Mouse (Mus musculus) embryonic stem cell, embryonic (primary cell): Measurements from ENCODE around the gene Zfp385a.

ENCODE experiments used
- CTCF ChIA-PET, 4 experiments: fragments of 300-600 bp in 2 of 4; fragments of 350-600 bp in 2 of 4; sonication (Branson Sonifier 250); formaldehyde crosslinking; loops; one replicate each; lab custom pipeline; 2022; ENCODE audit warnings: inconsistent platforms in 2 of 4; lab: Charles Lee
- POLR2A ChIA-PET, 4 experiments: fragments of 300-600 bp in 2 of 4; fragments of 350-600 bp in 2 of 4; sonication (Branson Sonifier 250); formaldehyde crosslinking; loops; one replicate each; lab custom pipeline; 2022; ENCODE audit warnings: antibody characterized with exemption in 4 of 4, inconsistent platforms in 1 of 4; lab: Charles Lee

Zfp385a gene

DNA sequence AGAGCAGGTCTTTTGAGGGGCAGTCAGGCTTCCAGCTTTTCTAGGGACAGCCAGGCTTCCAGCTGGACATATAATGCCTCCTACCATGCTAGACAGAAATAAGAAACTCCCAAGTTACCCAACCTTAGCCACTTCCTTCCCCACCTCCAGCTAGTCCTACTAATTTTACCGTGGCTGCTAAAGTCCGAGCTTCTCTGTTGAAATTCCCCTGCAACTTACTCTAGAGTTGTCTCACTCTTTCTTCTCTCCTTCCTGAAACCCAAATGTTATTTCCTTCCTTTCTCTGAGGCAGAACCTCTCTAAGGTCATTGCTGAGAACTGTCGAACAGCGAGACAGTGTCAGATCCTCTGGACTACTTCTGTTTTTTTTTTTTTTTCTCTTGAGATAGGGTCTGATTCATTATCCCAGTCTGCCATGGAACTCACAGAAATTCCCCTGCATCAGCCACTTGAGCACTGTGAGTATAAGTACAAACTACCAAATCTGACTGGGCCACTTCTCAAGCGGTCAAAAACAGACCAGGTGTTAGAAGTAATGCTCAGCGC is 29.5 kb downstream of the Zfp385a start, which contains the start of gene Gpr84:
TSS of gene Gpr84 (minus strand) at position 248 of the 546 bp plus-strand sequence.
- CTCF ChIA-PET: interaction anchor here (0.6 to 13.9 kb wide), 18 partner anchors 8 to 1062 kb away, joined by 3 to 250 read pairs (median 6); no protein-coding TSS in a partner anchor
- POLR2A ChIA-PET: interaction anchor here (0.5 to 17.4 kb wide), 17 partner anchors 10 to 326 kb away, joined by 3 to 211 read pairs (median 4); partner anchors contain the start of genes Cbx5 (in 2 of the 4), Copz1 (in 1 of the 4) and Hnrnpa1 (in 1 of the 4)

DNA sequence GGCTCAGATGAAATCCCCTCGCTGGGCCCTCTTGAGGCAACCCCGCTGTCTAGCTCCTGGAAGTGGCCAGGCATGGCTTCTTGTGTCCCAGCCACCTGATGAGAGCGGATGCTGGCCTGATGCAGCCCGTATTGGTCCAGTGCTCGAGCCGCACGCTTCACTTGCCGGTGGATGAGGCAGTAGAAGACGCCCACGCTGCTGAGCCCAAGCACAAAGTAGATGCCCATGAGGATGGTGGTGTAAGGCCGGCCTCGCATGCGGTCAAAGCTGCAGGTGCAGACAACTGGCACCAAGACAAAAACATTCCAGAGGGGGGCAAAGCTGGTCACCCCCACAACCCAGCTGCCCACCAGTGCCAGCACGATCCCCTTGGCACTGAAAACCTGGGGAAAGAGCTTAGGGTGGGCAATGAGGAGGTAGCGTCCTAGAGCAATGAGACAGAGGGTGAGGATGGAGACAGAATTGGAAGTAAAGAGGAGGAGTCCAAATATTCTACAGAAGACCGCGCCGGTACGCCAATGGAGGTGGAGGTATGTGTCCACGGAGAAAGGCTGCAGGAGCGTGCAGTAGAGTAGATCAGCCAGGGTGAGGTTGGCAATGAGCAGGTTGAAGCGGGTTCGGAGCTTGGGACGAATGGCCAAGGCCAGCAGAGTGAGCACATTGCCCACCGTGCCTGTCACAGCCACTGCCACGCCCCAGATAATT is 30.9 kb downstream of the Zfp385a start:
- POLR2A ChIA-PET: interaction anchor here (0.5 to 17.4 kb wide), 35 partner anchors 9 to 378 kb away, joined by 3 to 211 read pairs (median 4); partner anchors contain the start of genes Copz1 (in 3 of the 4), Cbx5 (in 2 of the 4) and Hnrnpa1 (in 1 of the 4)
- CTCF ChIA-PET: interaction anchor here (0.5 to 13.9 kb wide), 51 partner anchors 9 to 824 kb away, joined by 3 to 250 read pairs (median 5); partner anchors contain the start of genes Copz1 (in 2 of the 4), Cbx5 (in 1 of the 4), Hoxc10 (in 1 of the 4) and Zfp385a (in 1 of the 4)

DNA sequence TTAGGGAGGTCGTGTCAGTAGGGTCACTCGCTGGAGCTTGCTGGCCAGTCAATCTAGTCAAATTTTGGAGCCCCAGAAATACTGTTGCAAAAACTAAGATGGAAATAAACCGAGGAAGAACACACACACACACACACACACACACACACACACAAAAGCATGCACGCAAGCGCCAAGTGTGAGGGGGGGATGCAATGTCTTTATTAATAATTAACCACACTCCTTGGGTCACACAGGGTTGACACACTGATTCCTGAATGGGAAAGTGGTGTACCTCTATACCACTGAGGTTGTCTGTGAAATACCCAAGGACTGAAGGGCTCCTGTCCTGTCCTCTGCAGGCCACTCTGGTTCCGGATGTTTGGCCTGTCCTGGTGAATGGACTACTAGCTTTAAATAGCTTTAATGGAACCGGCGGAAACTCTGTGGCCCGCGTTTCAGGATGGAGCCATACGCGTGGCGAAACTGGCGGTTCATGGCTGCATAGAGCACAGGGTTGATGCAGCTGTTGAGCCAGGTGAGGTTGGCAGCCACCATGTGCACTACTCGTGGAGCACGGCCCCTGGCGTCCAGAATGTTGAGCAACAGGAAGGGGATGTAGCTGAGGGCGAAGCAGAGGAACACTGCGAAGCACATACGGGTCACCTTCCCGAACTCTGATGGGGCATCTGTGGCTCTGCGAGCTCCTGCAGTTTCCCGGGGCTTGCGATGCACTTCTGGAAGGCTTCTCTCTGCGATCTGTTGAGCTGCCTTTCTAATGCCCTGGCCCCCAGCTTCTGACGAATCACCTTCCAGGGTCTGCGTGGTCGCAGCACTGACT is 31.6 kb downstream of the Zfp385a start:
- POLR2A ChIA-PET: interaction anchor here (0.5 to 17.4 kb wide), 36 partner anchors 10 to 377 kb away, joined by 3 to 211 read pairs (median 4); partner anchors contain the start of genes Copz1 (in 3 of the 4), Cbx5 (in 2 of the 4) and Hnrnpa1 (in 1 of the 4)

DNA sequence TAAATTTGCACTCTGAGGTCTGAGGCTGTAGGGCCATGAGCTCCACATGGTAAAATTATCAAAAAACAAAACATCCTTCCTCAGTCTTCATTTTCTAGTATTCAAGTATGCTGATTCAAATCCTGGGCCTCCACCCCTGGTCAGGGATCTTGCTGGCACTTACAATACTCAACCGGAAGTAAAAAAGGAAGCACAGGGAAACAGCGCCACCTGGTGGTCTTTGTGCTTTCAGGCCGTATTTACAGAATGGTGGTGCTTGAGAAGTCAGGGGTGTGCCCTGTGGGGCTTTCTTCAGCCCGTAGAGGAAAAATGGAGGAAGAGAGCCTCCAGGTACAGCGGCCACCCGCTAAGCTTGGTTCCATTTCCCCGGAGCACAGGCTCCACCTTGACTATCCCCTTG is 32.8 kb downstream of the Zfp385a start:
- ChIA-PET POLR2A (interaction anchor here in 2 of 4 experiments (0.6 to 17.4 kb wide), 14 partner anchors 8 to 121 kb away, joined by 3 to 211 read pairs (median 9); partner anchors contain the start of genes Cbx5 (in 1 of the 2), Copz1 (in 1 of the 2) and Hnrnpa1 (in 1 of the 2)), CTCF (interaction anchor here in 3 of 4 experiments (0.6 to 13.9 kb wide), 19 partner anchors 8 to 631 kb away, joined by 4 to 250 read pairs (median 11); no protein-coding TSS in a partner anchor)

More for the DNA sequence above, 31.6 kb downstream of the Zfp385a start:
- CTCF ChIA-PET: interaction anchor here (0.5 to 13.9 kb wide), 61 partner anchors 7 to 823 kb away, joined by 3 to 250 read pairs (median 5); partner anchors contain the start of genes Copz1 (in 2 of the 4), Cbx5 (in 1 of the 4), Hoxc10 (in 1 of the 4) and Zfp385a (in 1 of the 4)

DNA sequence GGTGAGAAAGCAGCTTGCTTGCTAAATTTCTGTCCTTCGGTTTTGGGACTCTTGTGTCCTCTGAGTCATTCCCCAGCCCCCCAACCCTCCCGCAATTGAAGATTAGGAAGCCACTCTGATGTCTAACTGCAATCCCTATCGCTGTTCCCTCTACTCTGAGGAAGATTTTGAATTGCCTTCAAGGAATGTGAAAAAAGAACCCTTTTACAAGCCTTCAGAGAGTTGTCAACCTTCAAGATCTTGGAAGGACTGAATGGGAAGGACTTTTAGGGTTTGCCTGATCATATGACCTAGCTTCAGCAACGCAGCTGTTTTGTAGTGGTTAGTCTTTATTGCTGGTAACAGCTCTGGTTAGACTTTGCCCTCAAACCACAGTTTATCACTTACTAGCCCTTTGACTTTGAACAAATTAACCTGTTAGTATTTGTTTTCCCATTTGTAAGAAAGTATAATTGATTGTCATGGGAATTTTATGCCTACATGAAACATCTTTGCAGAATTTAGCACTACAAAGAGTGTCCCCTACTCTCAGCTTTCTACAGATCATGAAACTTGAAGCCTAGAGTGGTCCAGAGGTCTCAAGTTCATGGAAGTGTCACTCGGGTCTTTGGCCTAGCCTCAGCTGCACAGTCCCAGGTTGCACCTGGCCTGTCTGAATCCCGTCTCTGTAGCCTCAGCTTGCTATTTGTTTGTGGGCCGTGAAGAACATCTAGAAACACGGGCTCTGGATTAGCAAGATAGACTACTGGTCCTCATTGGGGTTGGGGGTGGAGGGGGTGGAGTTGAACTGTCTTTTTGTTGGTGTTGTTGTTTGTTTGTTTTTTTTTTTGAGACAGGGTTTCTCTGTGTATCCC is 33.9 kb downstream of the Zfp385a start:
- CTCF ChIA-PET: interaction anchor here (0.5 to 13.9 kb wide), 31 partner anchors 7 to 246 kb away, joined by 3 to 250 read pairs (median 5); partner anchors contain the start of gene Copz1 (in 1 of the 4)

DNA sequence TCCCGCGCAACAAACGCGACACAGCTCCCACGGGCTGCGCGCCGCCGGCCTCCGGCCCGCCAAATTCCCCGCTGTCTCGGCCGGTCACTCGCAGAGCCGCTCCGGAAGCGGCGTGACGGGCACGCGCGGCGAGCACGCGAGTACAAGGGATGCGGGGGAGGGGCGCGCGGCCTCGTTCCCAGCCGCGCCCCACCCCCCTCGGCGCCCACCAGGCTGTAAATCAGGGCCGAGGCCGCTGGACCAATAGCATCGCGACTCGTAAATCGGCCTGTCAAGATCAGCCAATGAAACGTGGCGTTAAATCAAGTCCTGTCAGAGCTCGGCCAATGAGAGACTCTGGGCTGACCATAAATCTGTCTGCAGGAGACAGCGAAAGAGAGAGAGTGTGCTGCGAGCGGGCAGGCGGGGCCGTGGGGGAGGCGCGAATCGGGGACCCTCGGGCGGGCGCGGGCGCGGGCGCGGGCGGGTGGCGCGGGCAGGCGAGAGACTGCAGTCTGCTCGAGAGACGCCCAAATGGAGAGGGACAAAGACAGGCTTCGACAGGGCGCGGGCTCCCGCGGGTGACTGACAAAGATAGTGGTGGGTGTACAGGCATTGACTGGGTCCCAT is 34.7 kb downstream of the Zfp385a start:
- CTCF ChIA-PET: interaction anchor here (0.5 to 13.9 kb wide), 28 partner anchors 8 to 583 kb away, joined by 3 to 250 read pairs (median 6); partner anchors contain the start of genes Calcoco1 (in 1 of the 4) and Copz1 (in 1 of the 4)
- POLR2A ChIA-PET: interaction anchor here (0.6 to 17.4 kb wide), 48 partner anchors 9 to 321 kb away, joined by 3 to 211 read pairs (median 4); partner anchors contain the start of genes Cbx5 (in 3 of the 4), Copz1 (in 3 of the 4) and Hnrnpa1 (in 2 of the 4)

More for the DNA sequence above, 33.9 kb downstream of the Zfp385a start:
- POLR2A ChIA-PET: interaction anchor here (0.6 to 17.4 kb wide), 38 partner anchors 9 to 309 kb away, joined by 3 to 211 read pairs (median 4); partner anchors contain the start of genes Cbx5 (in 3 of the 4), Copz1 (in 2 of the 4) and Hnrnpa1 (in 2 of the 4)

DNA sequence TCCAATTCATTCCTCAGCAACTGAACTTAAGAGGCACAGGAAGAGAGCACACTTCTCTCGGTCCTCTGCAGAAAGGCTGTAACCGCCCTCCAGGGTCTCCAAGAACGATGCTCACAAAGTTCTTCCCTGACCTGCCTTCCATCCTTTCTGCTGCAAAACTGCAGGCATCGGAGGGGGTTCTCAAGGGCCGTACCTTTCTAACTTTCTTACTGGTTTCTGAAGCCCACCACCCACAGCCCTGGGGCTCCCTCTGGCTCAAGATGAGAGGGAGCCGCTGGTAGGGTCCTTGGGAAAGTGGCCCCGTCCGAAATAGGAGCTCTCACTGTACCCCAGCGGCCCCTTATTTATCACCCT is 35.3 kb downstream of the Zfp385a start:
- ChIA-PET CTCF (interaction anchor here (0.5 to 13.9 kb wide), 21 partner anchors 9 to 582 kb away, joined by 3 to 250 read pairs (median 8); partner anchors contain the start of genes Calcoco1 (in 1 of the 4) and Copz1 (in 1 of the 4)), POLR2A (interaction anchor here in 3 of 4 experiments (0.6 to 17.4 kb wide), 42 partner anchors 8 to 320 kb away, joined by 3 to 211 read pairs (median 4); partner anchors contain the start of genes Cbx5 (in 3 of the 3), Copz1 (in 3 of the 3) and Hnrnpa1 (in 2 of the 3))

DNA sequence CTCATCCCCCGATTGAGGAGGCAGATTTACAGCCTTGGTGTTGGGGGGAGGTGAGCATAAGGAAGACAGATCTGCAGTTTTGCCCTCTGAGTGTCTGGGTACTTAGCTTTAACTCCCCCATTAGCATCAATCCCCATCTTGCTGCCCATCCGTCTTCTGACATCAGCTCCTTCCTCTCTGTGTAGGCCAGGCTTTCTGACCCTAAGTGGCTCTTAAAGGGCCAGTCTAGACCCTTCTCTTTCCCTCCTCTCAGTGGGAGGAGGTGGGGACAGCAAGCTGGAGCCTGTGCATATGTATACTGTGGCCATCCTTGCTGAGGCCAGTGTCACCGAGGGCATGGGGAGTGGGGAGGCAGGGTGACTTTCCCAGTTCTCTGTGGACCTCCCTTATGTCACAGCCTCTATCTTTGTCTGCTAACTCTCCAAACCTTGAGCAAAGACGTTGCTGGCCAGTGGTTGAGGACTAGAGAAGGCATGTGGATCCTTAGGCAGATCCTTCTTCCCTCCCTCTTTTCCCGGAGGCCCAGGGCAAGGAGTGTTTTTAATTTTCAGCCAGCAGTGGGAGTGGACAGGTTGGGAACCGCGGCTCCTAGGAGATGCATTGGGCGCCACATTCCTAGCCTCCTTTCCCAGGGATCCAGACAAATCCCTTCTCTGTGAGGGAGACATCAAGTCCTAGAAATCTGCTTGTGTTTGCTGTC is 35.8 kb downstream of the Zfp385a start:
- CTCF ChIA-PET: interaction anchor here (0.6 to 13.9 kb wide), 16 partner anchors 9 to 220 kb away, joined by 3 to 250 read pairs (median 8); no protein-coding TSS in a partner anchor
- POLR2A ChIA-PET: interaction anchor here in 2 of 4 experiments (0.6 to 17.4 kb wide), 30 partner anchors 8 to 232 kb away, joined by 3 to 211 read pairs (median 4); partner anchors contain the start of genes Cbx5 (in 2 of the 2), Copz1 (in 2 of the 2) and Hnrnpa1 (in 2 of the 2)

DNA sequence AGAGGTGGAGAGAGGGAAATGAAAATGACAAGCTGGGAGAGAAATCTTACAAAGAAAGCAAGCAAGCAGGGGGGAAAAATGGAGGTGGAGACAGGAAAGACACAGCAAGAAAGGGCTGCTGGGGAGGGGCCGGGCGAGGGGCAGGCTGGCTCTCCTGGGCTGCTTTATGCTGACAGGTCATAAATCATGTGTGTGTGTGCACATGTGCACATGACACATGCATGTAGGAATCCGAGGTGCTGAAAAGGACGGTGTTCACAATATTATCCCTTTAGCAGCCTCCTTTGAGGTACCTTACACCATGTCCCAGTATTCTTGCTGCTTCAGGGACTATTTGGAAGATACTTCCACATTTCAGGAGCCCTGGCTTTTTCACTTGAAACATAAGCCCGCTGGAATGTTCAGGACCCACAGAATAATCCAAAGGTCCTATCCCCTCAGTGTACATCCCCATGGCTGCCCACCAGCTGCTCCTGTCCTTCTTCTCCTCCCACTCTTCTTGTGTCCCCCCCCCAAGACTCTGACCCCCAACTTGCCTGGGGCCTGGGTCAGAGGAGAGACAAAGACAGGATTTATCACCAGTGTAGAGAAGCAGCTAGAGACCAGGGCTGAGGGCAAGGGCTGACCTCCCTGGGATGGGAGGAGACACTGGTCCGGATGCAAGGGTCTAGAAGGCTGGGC is 37.4 kb downstream of the Zfp385a start:
- POLR2A ChIA-PET: interaction anchor here in 1 of 4 experiments (1.4 to 17.4 kb wide), 5 partner anchors 10 to 55 kb away, joined by 3 to 211 read pairs (median 6); partner anchors contain the start of gene Copz1

DNA sequence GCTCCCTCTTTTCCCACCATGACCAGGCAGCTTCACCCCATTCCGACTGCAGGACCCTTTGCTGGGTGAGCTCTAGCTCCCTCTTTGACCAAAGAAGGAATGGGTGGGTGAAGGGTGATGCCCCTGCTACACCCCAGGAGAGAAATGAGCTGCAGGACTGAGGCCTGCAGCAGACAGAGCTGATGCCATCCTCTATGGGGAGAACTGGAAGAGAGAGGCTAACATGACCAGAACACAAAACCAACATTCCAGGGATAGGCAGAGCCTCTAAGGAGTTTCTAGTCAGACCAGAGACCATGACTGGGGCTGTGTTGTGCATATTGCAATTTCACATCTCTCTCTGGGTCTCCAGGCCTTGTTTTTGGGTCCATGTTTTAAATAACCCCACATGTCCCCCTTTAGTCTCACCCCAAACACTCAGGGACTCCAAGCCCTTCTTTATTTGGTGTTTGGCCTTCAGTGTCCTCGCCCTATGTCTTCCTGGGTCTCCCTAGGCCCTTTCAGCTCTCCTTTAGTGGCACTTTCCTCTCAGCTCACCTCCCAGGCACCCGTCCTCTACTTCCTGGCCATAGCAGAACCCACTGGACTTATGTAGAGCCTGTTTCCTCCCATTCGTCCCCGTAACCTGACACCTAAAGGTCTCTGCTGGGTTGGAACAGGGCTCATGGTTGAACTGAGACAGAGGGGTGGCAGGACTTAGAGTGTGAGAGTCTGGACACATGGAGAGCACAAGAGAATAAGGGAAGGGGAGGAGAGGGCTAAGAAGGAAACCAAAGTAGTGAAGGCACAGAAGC is 38.1 kb downstream of the Zfp385a start:
- ChIA-PET CTCF (interaction anchor here in 3 of 4 experiments (0.9 to 13.9 kb wide), 9 partner anchors 13 to 124 kb away, joined by 3 to 250 read pairs (median 7); no protein-coding TSS in a partner anchor), POLR2A (interaction anchor here (0.5 to 17.4 kb wide), 9 partner anchors 9 to 73 kb away, joined by 3 to 211 read pairs (median 4); partner anchors contain the start of gene Copz1 (in 2 of the 4))

More for the DNA sequence above, 37.4 kb downstream of the Zfp385a start:
- CTCF ChIA-PET: interaction anchor here in 3 of 4 experiments (0.9 to 13.9 kb wide), 7 partner anchors 13 to 119 kb away, joined by 3 to 250 read pairs (median 7); no protein-coding TSS in a partner anchor

DNA sequence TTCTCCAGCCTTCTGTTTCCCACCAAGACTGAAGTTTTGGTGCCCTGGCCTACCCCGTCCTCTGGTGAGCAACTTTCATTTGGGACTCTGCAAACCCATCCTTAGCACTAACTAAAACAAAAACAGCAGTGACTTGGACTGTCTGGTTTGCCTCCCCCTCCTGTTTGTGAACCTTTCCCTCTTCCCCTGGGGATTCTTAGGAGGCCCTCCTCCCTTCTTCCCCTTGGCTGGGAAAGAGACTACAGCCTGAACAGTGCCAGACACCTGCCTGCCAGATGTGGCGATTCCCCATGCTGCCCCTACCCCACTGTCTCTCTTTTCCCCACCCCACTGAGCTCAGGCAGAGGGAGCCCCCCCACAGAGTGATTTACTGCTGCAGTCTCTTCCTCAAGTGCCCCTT is 38.8 kb downstream of the Zfp385a start:
- ChIA-PET POLR2A (interaction anchor here in 3 of 4 experiments (0.6 to 17.4 kb wide), 12 partner anchors 17 to 296 kb away, joined by 3 to 211 read pairs (median 4); partner anchors contain the start of genes Copz1 (in 2 of the 3), Cbx5 (in 1 of the 3) and Hnrnpa1 (in 1 of the 3)), CTCF (interaction anchor here in 3 of 4 experiments (1.1 to 13.9 kb wide), 8 partner anchors 8 to 123 kb away, joined by 3 to 250 read pairs (median 6); no protein-coding TSS in a partner anchor)

DNA sequence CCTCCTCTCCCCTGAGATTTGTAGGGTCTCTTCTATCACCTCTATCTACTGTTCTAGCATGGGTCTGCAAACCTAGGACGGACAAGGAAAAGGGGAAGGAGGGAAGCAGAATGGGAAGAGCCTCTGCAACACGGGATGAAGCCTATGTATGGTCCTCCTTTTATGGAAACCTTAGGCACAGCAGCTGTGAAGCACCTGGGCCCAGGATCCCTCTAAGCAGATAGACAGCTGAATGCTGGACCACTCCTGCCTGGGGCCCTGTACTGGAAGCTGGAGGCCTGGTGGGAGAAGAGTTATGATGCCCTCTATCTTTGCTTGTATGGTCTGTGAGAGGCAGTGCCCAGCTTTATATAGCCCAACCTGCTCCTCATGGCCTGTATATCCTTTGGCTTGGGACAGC is 39.3 kb downstream of the Zfp385a start:
- ChIA-PET POLR2A (interaction anchor here in 2 of 4 experiments (0.6 to 17.4 kb wide), 12 partner anchors 12 to 295 kb away, joined by 3 to 211 read pairs (median 4); partner anchors contain the start of genes Copz1 (in 2 of the 2), Cbx5 (in 1 of the 2) and Hnrnpa1 (in 1 of the 2)), CTCF (interaction anchor here in 3 of 4 experiments (0.5 to 13.9 kb wide), 11 partner anchors 8 to 604 kb away, joined by 3 to 250 read pairs (median 4); no protein-coding TSS in a partner anchor)
